Mouse (Mus musculus): ENCODE measurements at regions not wholly inside any gene's neighbourhood (a gene's known extent, or its start where the extent isn't known, plus 50 kb on each side); places are given as distances from the start of the nearest gene placed in this dataset.

- DNase-seq = no peak
Observed at GRCm38 (mm10) chr2:159019921-159020534, 225.4 kb downstream of the Dhx35 start.

- no peak for DNase-seq
Observed at GRCm38 (mm10) chr2:159032147-159032546, 237.5 kb downstream of the Dhx35 start.

- no peak for DNase-seq
Observed at GRCm38 (mm10) chr2:159039916-159040315, 245.3 kb downstream of the Dhx35 start.

GRCm38 (mm10) chr2:159053534-159053933 lies 258.9 kb downstream of the Dhx35 start:
- peak; percentile 40 for DNase-seq

- peak; percentile 84 for DNase-seq
Observed at GRCm38 (mm10) chr2:159053936-159054335, 259.3 kb downstream of the Dhx35 start.

GRCm38 (mm10) chr2:159054451-159054850 lies 259.8 kb downstream of the Dhx35 start:
- DNase-seq = peak; percentile 78

GRCm38 (mm10) chr2:159055780-159056179 lies 261.2 kb downstream of the Dhx35 start:
- no peak for DNase-seq

GRCm38 (mm10) chr2:159056960-159057359 lies 262.4 kb downstream of the Dhx35 start:
- peak; percentile 39 for DNase-seq

GRCm38 (mm10) chr2:159057506-159057905 lies 262.9 kb downstream of the Dhx35 start:
- DNase-seq = peak; percentile 83

GRCm38 (mm10) chr2:159062266-159062665 lies 267.7 kb downstream of the Dhx35 start:
- DNase-seq = peak; percentile 46

GRCm38 (mm10) chr2:159062666-159063065 lies 268.1 kb downstream of the Dhx35 start:
- no peak for DNase-seq

- DNase-seq = no peak
Observed at GRCm38 (mm10) chr2:159064403-159064970, 269.9 kb downstream of the Dhx35 start.

GRCm38 (mm10) chr2:159067506-159067905 lies 272.9 kb downstream of the Dhx35 start:
- DNase-seq = no peak

- no peak for DNase-seq
Observed at GRCm38 (mm10) chr2:159068303-159069020, 273.9 kb downstream of the Dhx35 start.

GRCm38 (mm10) chr2:159069180-159069579 lies 274.6 kb downstream of the Dhx35 start:
- no peak for DNase-seq

- DNase-seq = no peak
Observed at GRCm38 (mm10) chr2:159072997-159073690, 278.5 kb downstream of the Dhx35 start.

GRCm38 (mm10) chr2:159079836-159080235 lies 285.2 kb downstream of the Dhx35 start:
- no peak for DNase-seq

GRCm38 (mm10) chr2:159080784-159081544 lies 286.4 kb downstream of the Dhx35 start:
- no peak for DNase-seq

- no peak for DNase-seq
Observed at GRCm38 (mm10) chr2:159086836-159087235, 292.2 kb downstream of the Dhx35 start.

- DNase-seq = peak; percentile 80
Observed at GRCm38 (mm10) chr2:159088196-159088595, 293.6 kb downstream of the Dhx35 start.

- DNase-seq = no peak
Observed at GRCm38 (mm10) chr2:159096667-159097066, 302.1 kb downstream of the Dhx35 start.

GRCm38 (mm10) chr2:159134042-159134441 lies 339.4 kb downstream of the Dhx35 start:
- DNase-seq = no peak

All from adrenal gland, adult 2 months (tissue).